Mouse (Mus musculus) MEL (cell line): ENCODE measurements around the gene B230307C23Rik. TPM values are rescaled to one million over a fixed set of nuclear protein-coding genes. Genes with fewer than 3 reads are reported as not detected.
"Not testable (repeated sequence)": the region's sequence is repeated elsewhere in the genome, so short reads cannot be mapped to it uniquely, and the experiment has no call there.

Experiments used
- DNase-seq: peaks from one replicate; pipeline ENCODE4 v3.0.0; 2011; ENCODE audit warnings: low read depth, low spot score
- H3K27ac ChIP-seq: 2 replicates; pipeline ENCODE4 v1.5.1; 2012; ENCODE audit warnings: low read depth, mild to moderate bottlenecking, control low read depth, low read length, moderate library complexity; ENCODE audit not compliant: control insufficient read depth
- H3K27me3 ChIP-seq, 2 experiments: fragments of 150-350 bp in 1 of 2; sonication (generic) in 1 of 2; 2 replicates each; pipeline ENCODE4 v1.6.1; 2012; ENCODE audit warnings: low read length in 2 of 2, mild to moderate bottlenecking in 2 of 2, improper control_type of control experiment in 1 of 2, moderate library complexity in 1 of 2; ENCODE audit not compliant: insufficient read depth in 2 of 2, control insufficient read depth in 1 of 2
- H3K36me3 ChIP-seq, 2 experiments: 2 replicates each; pipeline ENCODE4 v1.6.1; 2012 to 2014; ENCODE audit warnings: low read length in 2 of 2, improper control_type of control experiment in 1 of 2, inconsistent platforms in 1 of 2, mild to moderate bottlenecking in 1 of 2; ENCODE audit not compliant: insufficient read depth in 2 of 2, control insufficient read depth in 1 of 2
- H3K4me1 ChIP-seq, 2 experiments: fragments of 150-350 bp in 1 of 2; sonication (generic) in 1 of 2; 2 replicates each; pipeline ENCODE4 v1.6.1; 2012; ENCODE audit warnings: low read length in 2 of 2, improper control_type of control experiment in 1 of 2, mild to moderate bottlenecking in 1 of 2; ENCODE audit not compliant: insufficient read depth in 2 of 2, control insufficient read depth in 1 of 2
- H3K4me3 ChIP-seq, 2 experiments: fragments of 150-350 bp in 1 of 2; sonication (generic) in 1 of 2; 2 replicates each; pipeline ENCODE4 v1.5.1; 2012; ENCODE audit warnings: low read depth in 2 of 2, low read length in 2 of 2, mild to moderate bottlenecking in 2 of 2, moderate library complexity in 2 of 2, control low read depth in 1 of 2, improper control_type of control experiment in 1 of 2; ENCODE audit not compliant: control insufficient read depth in 1 of 2, insufficient read depth in 1 of 2
- H3K79me2 ChIP-seq: 2 replicates; pipeline ENCODE4 v1.6.1; 2012; ENCODE audit warnings: mild to moderate bottlenecking, low read length, moderate library complexity; ENCODE audit not compliant: control insufficient read depth, poor library complexity, insufficient read depth
- H3K9ac ChIP-seq: 2 replicates; pipeline ENCODE4 v1.6.1; 2012; ENCODE audit warnings: low read depth, mild to moderate bottlenecking, control low read depth, low read length, moderate library complexity; ENCODE audit not compliant: control insufficient read depth, poor library complexity, severe bottlenecking
- H3K9me3 ChIP-seq: fragments of 150-350 bp; sonication (generic); replicated peaks from 2 replicates; pipeline ENCODE4 v1.6.1; 2012; ENCODE audit warnings: mild to moderate bottlenecking, low read length, improper control_type of control experiment, moderate library complexity; ENCODE audit not compliant: insufficient read depth
- CTCF ChIP-seq, 3 experiments: IDR thresholded peaks in 2 of 3; conservative IDR thresholded peaks in 1 of 3; 2 replicates each; pipeline ENCODE4 v1.5.1; 2011 to 2012; ENCODE audit warnings: low read length in 3 of 3, low read depth in 2 of 3, mild to moderate bottlenecking in 2 of 3, improper control_type of control experiment in 1 of 3, inconsistent platforms in 1 of 3, mixed read lengths in 1 of 3, moderate library complexity in 1 of 3; ENCODE audit not compliant: control insufficient read depth in 1 of 3, insufficient read depth in 1 of 3, poor library complexity in 1 of 3, severe bottlenecking in 1 of 3
- GATA1 ChIP-seq: IDR thresholded peaks from 2 replicates; pipeline ENCODE4 v1.6.1; 2011; ENCODE audit warnings: low read depth, low read length, improper control_type of control experiment
- JUND ChIP-seq: IDR thresholded peaks from 2 replicates; pipeline ENCODE4 v1.6.1; 2011; ENCODE audit warnings: low read depth, mild to moderate bottlenecking, improper control_type of control experiment, low read length
- KAT2A ChIP-seq: conservative IDR thresholded peaks from 2 replicates; pipeline ENCODE4 v1.6.1; 2012; ENCODE audit warnings: low read depth, low read length, improper control_type of control experiment, inconsistent platforms
- RAD21 ChIP-seq: IDR thresholded peaks from 2 replicates; pipeline ENCODE4 v1.6.1; 2011; ENCODE audit warnings: mild to moderate bottlenecking, low read depth, low read length, improper control_type of control experiment
- SIN3A ChIP-seq: IDR thresholded peaks from 2 replicates; pipeline ENCODE4 v1.6.1; 2012; ENCODE audit warnings: low read length, improper control_type of control experiment, inconsistent platforms
- SMC3 ChIP-seq: IDR thresholded peaks from 2 replicates; pipeline ENCODE4 v1.6.1; 2011; ENCODE audit warnings: low read depth, low read length, improper control_type of control experiment
- USF1 ChIP-seq: IDR thresholded peaks from 2 replicates; pipeline ENCODE4 v1.6.1; 2014; ENCODE audit warnings: low read depth, mild to moderate bottlenecking, inconsistent platforms, low read length, improper control_type of control experiment, moderate library complexity
- ZC3H11A ChIP-seq: IDR thresholded peaks from 2 replicates; pipeline ENCODE4 v1.6.1; 2012; ENCODE audit warnings: low read depth, mild to moderate bottlenecking, inconsistent platforms, low read length, improper control_type of control experiment
- ZNF384 ChIP-seq: IDR thresholded peaks from 2 replicates; pipeline ENCODE4 v1.6.1; 2012; ENCODE audit warnings: low read depth, mild to moderate bottlenecking, inconsistent platforms, low read length, improper control_type of control experiment
- polyA plus RNA-seq, 2 experiments: library from polyadenylated mRNA; stranded (reverse) in 1 of 2; unstranded in 1 of 2; fragments of >175 nt in 1 of 2; fragments of >200 nt in 1 of 2; gene quantifications; 2 replicates each; pipeline versions ENCODE4 v1.2.1 to v1.2.4; 2012; ENCODE audit warnings: low replicate concordance in 2 of 2, low read depth in 1 of 2; ENCODE audit not compliant: insufficient read length in 2 of 2, insufficient read depth in 1 of 2, missing spikeins in 1 of 2
- total RNA-seq: library from RNA; depleted of rRNA; stranded (reverse); fragments of 300-350 nt; gene quantifications from 2 replicates; pipeline ENCODE4 v1.2.3, GENCODE M21; 2012; rRNA removed

Gene B230307C23Rik
- total and polyA plus RNA-seq, 3 experiments: 27.4 to 54.8 TPM; not detected in 1

- H3K9ac ChIP-seq: no peak overlapping the region
- peak; percentile 72 for DNase-seq
- TF ChIP-seq JUND (0 out of 2 replicates have a peak, but pooled peaks have one; percentile 53), ZC3H11A (peak; percentile 74), CTCF (IDR thresholded peaks at IDR 0.05 in 2 of 3, conservative IDR thresholded peaks at IDR 0.05 in 1 of 3; ENCODE audit: control insufficient read depth in 1 of 3, insufficient read depth in 1 of 3, low read depth in 2 of 3, low read length in 3 of 3, poor library complexity in 1 of 3, severe bottlenecking in 1 of 3) (peak; percentile 22 to 70 (median 70); a peak in 5 of 6 replicates), SMC3 (peak; percentile 77), RAD21 (peak; percentile 80), USF1 (no peak), KAT2A (no peak)
Observed at GRCm38 (mm10) chr16:98041676-98042075, 44.6 kb downstream of the B230307C23Rik start.

GRCm38 (mm10) chr16:98079382-98079781, 82.3 kb downstream of the B230307C23Rik start:
- not testable (repeated sequence) for H3K9ac ChIP-seq, H3K9me3 ChIP-seq, DNase-seq, H3K27me3 ChIP-seq, H3K27ac ChIP-seq, H3K4me3 ChIP-seq
- 0 out of 2 replicates have a peak, but pooled peaks have one; percentile 7 for TF ChIP-seq GATA1
- peak; percentile 60 for TF ChIP-seq ZNF384
- H3K36me3 ChIP-seq: peaks cover 4 to 15% of the 10 kb centered on the region in 2 experiments; a peak in 2 of 4 replicates
- peaks cover 43% of the 10 kb centered on the region for H3K79me2 ChIP-seq
- peaks cover 0 to 12% of the 10 kb centered on the region in 2 experiments; a peak in 2 of 4 replicates for H3K4me1 ChIP-seq

More at GRCm38 (mm10) chr16:98041676-98042075, 44.6 kb downstream of the B230307C23Rik start:
- H3K4me3 ChIP-seq: no peak overlapping the region
- H3K27ac ChIP-seq: no peak overlapping the region
- H3K36me3 ChIP-seq: no peaks in the 10 kb centered on the region
- no peaks in the 10 kb centered on the region; the same call in 1 of the 2 replicates for H3K9me3 ChIP-seq
- H3K27me3 ChIP-seq: no peaks in the 10 kb centered on the region
- H3K4me1 ChIP-seq: no peaks in the 10 kb centered on the region
- H3K79me2 ChIP-seq: no peaks in the 10 kb centered on the region

GRCm38 (mm10) chr16:98081140-98081539, 84.0 kb downstream of the B230307C23Rik start:
- H3K4me3 ChIP-seq: peak overlapping the region; percentile 67 to 90
- peak; percentile 24 for TF ChIP-seq SIN3A
- TF ChIP-seq, all 39 proteins: peak for 1; not testable (repeated sequence) for 38
- peak; percentile 37 for DNase-seq
- peaks cover 37% of the 10 kb centered on the region for H3K79me2 ChIP-seq
- peaks cover 3 to 15% of the 10 kb centered on the region in 2 experiments; a peak in 2 of 4 replicates for H3K36me3 ChIP-seq
- not testable (repeated sequence) for H3K27me3 ChIP-seq, H3K27ac ChIP-seq, H3K9me3 ChIP-seq
- peaks cover 0 to 12% of the 10 kb centered on the region in 2 experiments; a peak in 2 of 4 replicates for H3K4me1 ChIP-seq
- peak overlapping the region; percentile 91 for H3K9ac ChIP-seq

Other genes with a start within 250 kb of the B230307C23Rik start
- gene Ripk4, start 233.5 kb upstream of the B230307C23Rik start, total RNA-seq: not detected in 2 replicates
- not detected for gene Ripk4, start 233.5 kb upstream of the B230307C23Rik start, polyA plus RNA-seq
- gene Prdm15, start 145.5 kb upstream of the B230307C23Rik start, total RNA-seq: 10.6 and 12.0 TPM in 2 replicates
- gene Prdm15, start 145.5 kb upstream of the B230307C23Rik start, polyA plus RNA-seq: 10 to 100 TPM in 1 of 2 experiments, not detected in 1; 10.7 TPM
- gene C2cd2, start 34.7 kb upstream of the B230307C23Rik start, total RNA-seq: 8.9 and 12.4 TPM in 2 replicates
- 10 to 100 TPM in 1 of 2 experiments, not detected in 1; 20.7 TPM for gene C2cd2, start 34.7 kb upstream of the B230307C23Rik start, polyA plus RNA-seq
- gene Zbtb21, start 34.7 kb upstream of the B230307C23Rik start, total RNA-seq: 7.3 and 9.4 TPM in 2 replicates
- gene Zbtb21, start 34.7 kb upstream of the B230307C23Rik start, polyA plus RNA-seq: 1 to 10 TPM in 1 of 2 experiments, not detected in 1; 9.6 TPM
- gene A630089N07Rik, start 85.1 kb downstream of the B230307C23Rik start, total RNA-seq: 3.9 and 7.4 TPM in 2 replicates
- gene A630089N07Rik, start 85.1 kb downstream of the B230307C23Rik start, polyA plus RNA-seq: 100 to 1,000 TPM in 1 of 2 experiments, 1 to 10 TPM in 1; 9.8 to 539 TPM